Mouse (Mus musculus) E14TG2a.4 (cell line): ENCODE results near the gene Tprg.

ENCODE experiments used
- CTCF ChIP-seq: conservative IDR thresholded peaks from 2 replicates; pipeline ENCODE4 v1.5.1; 2014; ENCODE audit warnings: low read length
- NANOG ChIP-seq: IDR thresholded peaks from 2 replicates; pipeline ENCODE4 v1.6.1; 2014; ENCODE audit warnings: borderline replicate concordance, low read length, mixed read lengths
- POU5F1 ChIP-seq: IDR thresholded peaks from 2 replicates; pipeline ENCODE4 v1.6.1; 2014; ENCODE audit warnings: low read length, borderline replicate concordance

GRCm38 (mm10) chr16:25286517-25286916, at the start of gene Tprg:
- TF ChIP-seq CTCF = no peak
- no peak for TF ChIP-seq POU5F1
- TF ChIP-seq NANOG = no peak
